Mouse (Mus musculus): ENCODE results near the gene Fam19a5. TPM values are rescaled to one million over a fixed set of nuclear protein-coding genes. Genes with fewer than 3 reads are reported as not detected.

Gene Fam19a5
- total RNA-seq, 1 experiment from 2014 or later: not detected

DNA sequence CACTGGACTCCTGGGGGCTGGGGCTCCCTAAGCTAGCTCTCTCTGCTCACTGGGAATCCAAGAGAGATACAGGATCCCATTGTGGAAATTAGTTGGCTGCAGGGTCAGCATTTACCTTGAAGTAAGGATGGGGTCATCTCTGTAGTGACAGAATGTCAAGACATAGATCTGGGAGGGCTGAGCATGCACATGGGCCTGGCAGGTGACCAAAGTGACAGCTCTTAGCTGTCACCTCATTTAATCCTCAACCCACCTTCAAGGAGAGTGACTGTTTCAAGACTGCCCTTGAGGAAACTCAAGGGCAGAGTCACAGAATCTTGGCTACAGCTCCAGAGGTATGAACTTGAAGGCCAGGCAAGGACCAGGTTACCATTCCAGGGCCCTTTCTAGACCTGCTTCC is 93.1 kb downstream of the Fam19a5 start:
- ATAC-seq (replicated peaks in 1 of 2; ENCODE audit: insufficient read depth in 1 of 2, low FRiP score in 2 of 2, low TSS enrichment in 1 of 2, low read depth in 1 of 2, poor library complexity in 2 of 2, severe bottlenecking in 2 of 2): no peak

DNA sequence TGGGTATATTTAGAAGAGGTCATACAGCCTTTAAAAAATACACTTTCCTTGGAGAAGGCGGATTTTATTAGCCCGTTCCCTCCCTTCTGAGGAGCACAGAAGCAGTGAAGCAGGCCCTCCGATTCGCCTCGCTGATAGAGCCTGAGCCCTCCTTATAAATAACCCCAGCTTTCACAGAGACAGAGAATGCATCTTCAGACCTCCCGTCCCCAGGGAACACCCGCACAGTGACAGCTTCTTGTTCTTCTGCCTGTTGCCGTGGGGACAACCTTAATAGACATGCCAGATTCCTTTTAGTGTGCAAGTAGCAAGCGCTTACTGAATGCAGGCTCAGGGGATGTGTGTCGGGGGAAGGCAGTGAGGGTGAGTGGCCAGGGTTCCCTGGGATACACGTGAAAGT is 94.2 kb downstream of the Fam19a5 start:
- ATAC-seq (replicated peaks in 1 of 2; ENCODE audit: insufficient read depth in 1 of 2, low FRiP score in 2 of 2, low TSS enrichment in 1 of 2, low read depth in 1 of 2, poor library complexity in 2 of 2, severe bottlenecking in 2 of 2): no peak

DNA sequence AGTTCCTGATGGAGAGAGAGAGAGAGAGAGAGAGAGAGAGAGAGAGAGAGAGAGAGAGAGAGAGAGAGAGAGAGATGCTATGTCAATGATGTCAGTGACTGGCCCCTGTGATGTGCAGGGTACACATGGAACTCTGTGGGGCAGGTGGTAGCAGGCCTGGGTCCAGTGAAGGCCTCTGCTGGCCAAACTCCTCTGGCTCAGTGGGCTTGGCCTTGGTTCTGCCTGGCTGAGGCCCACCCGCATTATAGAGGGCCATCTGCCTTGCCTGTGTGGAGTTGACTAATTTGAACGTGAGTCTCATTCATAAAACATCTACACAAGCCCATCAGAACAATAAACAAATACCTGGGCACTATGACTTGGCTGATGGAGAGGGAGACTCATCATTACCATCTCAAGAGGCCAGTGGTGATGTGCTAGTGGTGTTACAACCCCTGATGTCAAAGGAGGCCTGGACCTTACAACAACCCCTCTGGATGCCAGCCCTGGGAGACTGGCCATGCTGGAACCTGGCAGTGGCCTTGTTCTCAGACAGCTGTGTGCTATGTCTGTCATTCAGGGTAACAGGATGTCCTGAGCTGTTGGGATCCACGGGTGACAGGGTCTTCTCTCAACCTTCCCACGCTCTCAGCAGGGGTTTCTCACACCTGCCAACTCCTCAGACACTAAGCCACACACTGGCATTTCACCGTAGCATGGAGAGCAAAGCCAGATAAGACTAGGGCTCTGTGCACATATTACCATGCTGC is 102.4 kb downstream of the Fam19a5 start:
- ATAC-seq (replicated peaks in 1 of 2; ENCODE audit: insufficient read depth in 1 of 2, low FRiP score in 2 of 2, low TSS enrichment in 1 of 2, low read depth in 1 of 2, poor library complexity in 2 of 2, severe bottlenecking in 2 of 2): no peak

DNA sequence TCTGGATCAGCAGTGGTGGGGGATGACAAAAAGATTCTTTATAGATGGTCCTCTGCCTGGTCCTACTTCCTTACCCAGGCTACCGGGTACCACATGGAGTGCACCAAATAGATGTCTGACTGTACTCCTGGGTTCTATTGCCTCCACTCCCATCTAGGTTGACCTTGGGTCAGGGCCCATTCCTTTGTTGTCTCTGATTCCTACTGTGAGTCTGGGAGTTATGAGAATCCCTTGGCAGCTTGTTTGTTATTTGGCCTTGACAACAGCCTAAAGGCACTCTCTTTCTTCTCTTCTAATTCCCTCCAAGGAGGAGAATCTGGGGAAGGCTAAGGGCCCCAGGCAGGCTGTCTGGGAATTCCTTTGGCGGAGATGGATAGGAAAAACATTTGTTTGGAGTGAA is 105.6 kb downstream of the Fam19a5 start:
- ATAC-seq (replicated peaks in 1 of 2; ENCODE audit: insufficient read depth in 1 of 2, low FRiP score in 2 of 2, low TSS enrichment in 1 of 2, low read depth in 1 of 2, poor library complexity in 2 of 2, severe bottlenecking in 2 of 2): no peak

DNA sequence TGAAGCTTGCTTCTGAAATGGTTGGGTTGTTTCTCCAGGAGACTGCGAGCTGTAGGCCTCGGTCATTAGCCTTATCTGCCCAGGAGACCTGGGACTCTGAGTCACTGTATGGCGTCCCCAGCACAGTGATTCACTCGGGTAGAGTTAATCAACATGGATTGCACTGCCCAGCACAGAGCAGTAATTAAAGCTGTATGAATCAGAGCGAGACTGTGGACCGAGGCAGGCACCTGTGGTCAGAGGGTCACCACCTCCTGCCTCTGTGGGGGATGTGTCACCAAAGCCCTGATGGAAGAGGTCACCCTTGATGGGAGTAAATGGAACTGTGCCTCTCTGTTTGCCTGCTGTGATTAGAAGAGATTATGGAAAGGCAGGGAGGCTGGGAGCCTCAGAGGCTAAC is 110.5 kb downstream of the Fam19a5 start:
- ATAC-seq (replicated peaks in 1 of 2; ENCODE audit: insufficient read depth in 1 of 2, low FRiP score in 2 of 2, low TSS enrichment in 1 of 2, low read depth in 1 of 2, poor library complexity in 2 of 2, severe bottlenecking in 2 of 2): no peak

DNA sequence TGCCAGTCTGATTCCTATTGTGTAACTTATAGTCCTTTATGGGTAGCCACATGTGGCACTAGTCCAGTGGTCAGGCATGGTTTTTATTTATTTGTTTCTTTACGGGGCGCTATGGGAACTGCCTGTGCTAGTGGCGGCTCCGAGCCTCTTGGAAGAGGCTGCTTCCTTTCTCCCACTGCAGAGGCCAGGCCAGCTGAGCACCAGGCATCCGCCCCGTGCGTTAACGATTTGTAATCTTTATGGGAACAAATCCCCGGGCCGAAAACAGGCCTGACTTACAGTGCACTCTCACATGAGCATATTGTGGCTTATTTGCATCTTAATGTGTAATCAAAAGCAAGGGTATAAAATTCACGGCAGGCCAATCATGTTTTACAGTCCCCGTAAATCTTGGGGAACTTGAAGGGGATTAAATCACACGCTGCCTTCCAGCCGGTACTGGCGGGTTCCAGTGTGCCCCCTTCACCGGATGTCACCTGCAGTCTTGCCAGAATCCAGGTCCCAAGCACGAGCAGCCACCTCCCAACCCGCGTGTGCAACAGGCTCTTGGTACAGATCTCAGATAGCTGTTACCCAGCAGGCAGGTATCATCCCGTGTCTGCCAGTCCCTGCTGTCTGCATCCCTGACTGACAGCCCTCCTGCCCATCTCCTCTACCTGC is 112.5 kb downstream of the Fam19a5 start:
- ATAC-seq (replicated peaks in 1 of 2; ENCODE audit: insufficient read depth in 1 of 2, low FRiP score in 2 of 2, low TSS enrichment in 1 of 2, low read depth in 1 of 2, poor library complexity in 2 of 2, severe bottlenecking in 2 of 2): no peak

DNA sequence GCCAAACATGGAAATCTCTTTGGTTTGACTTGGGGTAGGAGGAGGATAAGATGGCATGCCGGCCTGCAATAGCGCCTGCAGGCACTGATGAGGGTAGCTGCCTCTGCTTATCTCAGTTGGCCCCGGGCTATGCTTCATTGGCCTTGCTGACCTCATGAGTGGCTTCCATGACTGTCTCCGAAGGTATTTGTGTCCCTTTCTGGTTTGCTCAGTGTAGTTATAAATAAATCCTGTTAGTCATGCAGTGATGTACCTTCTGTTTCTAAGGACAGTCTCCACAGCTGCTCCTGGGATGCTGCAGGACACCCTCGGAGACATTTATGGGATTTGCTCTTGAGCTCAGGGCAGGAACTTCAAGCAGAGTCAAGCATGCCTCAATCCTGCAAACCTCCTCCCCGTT is 115.6 kb downstream of the Fam19a5 start:
- ATAC-seq (replicated peaks in 1 of 2; ENCODE audit: insufficient read depth in 1 of 2, low FRiP score in 2 of 2, low TSS enrichment in 1 of 2, low read depth in 1 of 2, poor library complexity in 2 of 2, severe bottlenecking in 2 of 2): no peak

DNA sequence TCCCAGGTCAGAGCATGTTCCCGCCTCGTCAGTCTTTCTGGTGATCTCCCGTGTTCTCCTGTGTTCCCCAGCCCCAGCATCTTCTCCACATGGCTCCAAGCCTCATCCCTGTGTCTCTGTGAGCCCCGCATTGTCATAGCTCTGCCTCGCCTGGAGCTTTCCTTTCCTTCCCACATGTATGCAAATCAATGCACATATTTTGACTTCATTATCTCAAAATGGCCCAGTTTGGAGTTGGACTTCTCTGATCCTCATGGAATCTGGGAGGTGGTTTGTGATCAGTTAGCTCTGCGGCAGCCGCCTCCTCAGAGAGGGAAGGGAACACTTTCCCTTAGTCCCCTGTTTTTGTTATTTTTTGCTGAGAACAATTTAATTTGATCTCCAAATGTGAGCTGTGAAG is 117.9 kb downstream of the Fam19a5 start:
- no peak for ATAC-seq (replicated peaks in 1 of 2; ENCODE audit: insufficient read depth in 1 of 2, low FRiP score in 2 of 2, low TSS enrichment in 1 of 2, low read depth in 1 of 2, poor library complexity in 2 of 2, severe bottlenecking in 2 of 2)

DNA sequence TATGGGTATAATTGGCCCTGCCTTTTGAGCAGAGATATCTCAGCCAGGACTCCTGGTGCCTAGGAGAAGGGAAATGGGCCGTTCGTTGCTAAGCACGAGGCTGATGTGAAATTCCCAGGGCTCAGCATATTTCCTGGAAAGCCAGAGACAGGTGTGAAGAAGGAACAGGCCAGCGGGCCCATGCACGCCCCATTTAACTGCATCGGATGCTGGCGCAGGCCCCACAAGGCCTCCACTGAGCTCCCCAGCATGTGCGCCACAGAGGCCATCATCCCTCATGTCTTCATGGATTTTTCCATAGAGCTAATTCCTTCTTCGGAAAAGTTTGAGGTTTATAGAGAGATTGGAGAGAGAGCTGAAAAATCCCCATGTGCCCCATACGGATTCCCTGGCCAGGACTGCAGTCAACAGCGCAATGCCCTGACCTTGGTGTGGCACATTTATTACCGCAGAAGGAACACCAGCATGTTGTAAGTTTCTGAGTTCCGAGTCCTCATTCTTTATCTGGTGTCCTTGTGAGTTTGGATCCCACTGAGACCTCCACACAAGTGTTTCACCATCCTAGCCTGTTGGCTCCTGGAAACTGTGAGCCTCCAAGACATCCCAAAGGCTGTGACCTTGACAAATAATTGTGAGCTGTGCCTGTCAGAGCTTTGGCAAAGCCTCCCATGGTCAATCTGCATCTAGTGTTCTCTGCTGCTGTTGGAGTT is 122.1 kb downstream of the Fam19a5 start:
- ATAC-seq (replicated peaks in 1 of 2; ENCODE audit: insufficient read depth in 1 of 2, low FRiP score in 2 of 2, low TSS enrichment in 1 of 2, low read depth in 1 of 2, poor library complexity in 2 of 2, severe bottlenecking in 2 of 2): no peak

DNA sequence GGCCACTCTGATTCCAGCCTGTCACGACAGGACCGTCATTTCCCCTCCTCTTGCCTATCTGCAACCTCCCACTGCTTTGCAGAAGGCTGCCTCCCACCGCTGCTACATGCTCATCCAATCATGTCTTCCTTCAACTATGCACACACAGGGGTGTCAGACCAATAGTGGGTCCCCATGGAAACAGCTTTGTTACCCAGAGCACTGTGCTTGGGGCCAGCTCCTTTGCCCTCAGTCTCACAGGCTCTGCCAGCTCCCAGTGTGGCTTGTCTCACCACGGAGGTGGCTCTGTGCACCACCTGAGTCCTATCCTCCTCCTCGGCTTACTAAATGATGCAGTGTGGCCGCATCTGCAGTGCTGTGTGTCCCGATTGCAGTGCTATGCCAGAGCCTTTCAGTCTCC is 123.3 kb downstream of the Fam19a5 start:
- ATAC-seq (replicated peaks in 1 of 2; ENCODE audit: insufficient read depth in 1 of 2, low FRiP score in 2 of 2, low TSS enrichment in 1 of 2, low read depth in 1 of 2, poor library complexity in 2 of 2, severe bottlenecking in 2 of 2): no peak

DNA sequence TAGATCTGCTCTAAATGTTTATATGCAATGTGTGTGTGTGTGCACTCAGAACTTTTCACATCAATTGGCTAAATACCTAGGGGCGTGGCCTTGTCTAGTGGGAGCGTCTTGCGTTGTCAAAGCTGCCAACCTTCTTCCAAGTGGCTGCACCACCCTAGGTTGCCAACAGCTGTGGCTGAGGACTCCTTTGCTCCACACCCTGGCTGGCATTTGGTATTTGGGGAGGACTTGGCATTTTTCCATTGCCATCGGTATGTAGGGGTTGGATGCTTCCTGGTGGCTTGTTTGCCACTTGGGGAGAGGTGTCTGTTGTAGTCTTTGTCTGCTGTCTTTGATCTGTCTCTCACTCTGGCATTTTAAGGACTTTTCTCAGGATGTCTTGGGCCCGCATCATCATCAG is 124.0 kb downstream of the Fam19a5 start:
- no peak for ATAC-seq (replicated peaks in 1 of 2; ENCODE audit: insufficient read depth in 1 of 2, low FRiP score in 2 of 2, low TSS enrichment in 1 of 2, low read depth in 1 of 2, poor library complexity in 2 of 2, severe bottlenecking in 2 of 2)

DNA sequence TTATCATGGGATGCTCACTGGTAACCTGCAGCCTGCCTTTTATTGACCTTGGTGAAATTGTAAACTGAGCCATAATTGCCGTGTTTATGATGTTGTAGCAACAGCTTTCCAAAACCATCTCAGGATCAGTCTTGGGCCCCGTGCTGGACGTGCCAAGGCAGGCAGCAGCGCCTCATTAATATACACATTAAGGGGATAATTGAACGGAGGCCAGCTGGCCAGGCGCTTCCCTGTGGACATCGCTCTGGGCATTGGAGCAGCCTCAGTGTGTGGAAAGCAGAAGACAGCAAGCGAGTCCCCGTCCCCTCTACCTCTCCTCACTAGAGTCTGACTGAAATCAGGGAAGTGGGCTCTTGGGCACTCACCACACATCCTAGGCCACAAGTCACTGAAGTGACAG is 127.8 kb downstream of the Fam19a5 start:
- no peak for ATAC-seq (replicated peaks in 1 of 2; ENCODE audit: insufficient read depth in 1 of 2, low FRiP score in 2 of 2, low TSS enrichment in 1 of 2, low read depth in 1 of 2, poor library complexity in 2 of 2, severe bottlenecking in 2 of 2)

DNA sequence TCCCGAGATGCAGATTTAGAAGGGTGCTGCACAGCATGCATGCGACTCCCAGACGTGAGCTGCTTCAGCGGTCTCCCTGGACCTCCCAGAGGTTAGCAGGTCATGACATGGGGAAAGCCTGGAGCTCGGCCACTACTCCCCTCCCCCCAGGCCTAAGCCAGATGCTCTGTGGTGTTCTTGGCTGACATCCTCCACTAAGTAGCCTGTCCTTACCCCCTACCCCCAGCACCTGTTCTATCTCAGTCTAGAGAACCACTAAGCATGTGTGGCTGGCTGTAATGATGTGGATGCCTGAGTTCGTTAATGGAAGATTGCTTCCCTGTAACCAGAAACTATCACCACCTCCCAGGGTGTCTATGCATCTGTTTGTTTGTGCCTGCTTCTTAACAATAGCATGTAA is 134.6 kb downstream of the Fam19a5 start:
- no peak for ATAC-seq (replicated peaks in 1 of 2; ENCODE audit: insufficient read depth in 1 of 2, low FRiP score in 2 of 2, low TSS enrichment in 1 of 2, low read depth in 1 of 2, poor library complexity in 2 of 2, severe bottlenecking in 2 of 2)

DNA sequence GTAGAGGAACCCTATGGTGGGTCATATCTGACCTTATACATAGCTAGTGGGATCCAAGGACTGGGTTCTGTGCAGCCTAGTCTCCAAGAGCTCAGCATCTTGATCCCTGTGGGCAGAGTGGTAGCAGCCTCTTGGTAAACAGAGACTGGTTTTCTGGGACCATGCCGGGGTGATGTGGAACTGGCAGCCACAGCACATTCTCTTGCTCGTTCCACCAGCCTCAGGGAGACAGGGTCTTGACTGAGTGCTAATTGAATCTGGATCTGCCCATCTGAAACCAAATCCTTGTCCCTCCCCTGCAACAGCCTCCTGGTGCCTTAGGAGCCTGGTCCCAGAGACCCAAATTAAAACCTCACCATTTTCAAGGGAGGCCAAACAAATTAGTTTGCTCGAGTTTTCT is 138.3 kb downstream of the Fam19a5 start:
- ATAC-seq (replicated peaks in 1 of 2; ENCODE audit: insufficient read depth in 1 of 2, low FRiP score in 2 of 2, low TSS enrichment in 1 of 2, low read depth in 1 of 2, poor library complexity in 2 of 2, severe bottlenecking in 2 of 2): no peak

DNA sequence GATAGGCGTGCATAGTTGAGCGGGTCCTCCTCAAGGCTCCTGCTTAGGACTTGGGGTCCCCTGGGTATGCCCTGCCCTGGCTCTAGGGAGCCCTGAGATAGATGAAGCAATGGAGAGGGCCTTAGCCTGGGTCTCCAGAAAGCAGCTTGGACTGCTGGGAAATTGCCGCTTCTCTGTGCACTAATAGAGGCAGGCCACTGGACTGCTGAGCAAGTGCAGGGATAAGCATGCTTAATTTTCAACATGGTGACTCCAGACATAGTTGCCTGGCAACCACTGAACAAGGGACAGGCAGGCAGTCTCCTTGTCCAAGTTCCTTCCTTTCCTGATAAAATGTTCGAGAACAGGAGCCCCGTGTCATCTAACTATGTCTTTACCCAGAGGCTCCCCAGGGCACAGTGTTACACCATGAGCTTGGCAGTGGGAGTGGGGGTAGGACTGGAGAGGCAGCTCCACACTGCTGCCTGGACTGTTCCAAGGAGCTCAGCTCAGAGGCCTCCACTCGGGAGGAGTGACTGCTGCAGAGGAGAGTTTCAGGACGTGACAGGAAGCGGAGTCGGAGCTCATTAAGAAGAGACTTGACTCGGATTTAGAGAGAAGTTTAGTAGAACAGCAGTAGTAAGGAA is 142.4 kb downstream of the Fam19a5 start:
- ATAC-seq (replicated peaks in 1 of 2; ENCODE audit: insufficient read depth in 1 of 2, low FRiP score in 2 of 2, low TSS enrichment in 1 of 2, low read depth in 1 of 2, poor library complexity in 2 of 2, severe bottlenecking in 2 of 2): no peak

DNA sequence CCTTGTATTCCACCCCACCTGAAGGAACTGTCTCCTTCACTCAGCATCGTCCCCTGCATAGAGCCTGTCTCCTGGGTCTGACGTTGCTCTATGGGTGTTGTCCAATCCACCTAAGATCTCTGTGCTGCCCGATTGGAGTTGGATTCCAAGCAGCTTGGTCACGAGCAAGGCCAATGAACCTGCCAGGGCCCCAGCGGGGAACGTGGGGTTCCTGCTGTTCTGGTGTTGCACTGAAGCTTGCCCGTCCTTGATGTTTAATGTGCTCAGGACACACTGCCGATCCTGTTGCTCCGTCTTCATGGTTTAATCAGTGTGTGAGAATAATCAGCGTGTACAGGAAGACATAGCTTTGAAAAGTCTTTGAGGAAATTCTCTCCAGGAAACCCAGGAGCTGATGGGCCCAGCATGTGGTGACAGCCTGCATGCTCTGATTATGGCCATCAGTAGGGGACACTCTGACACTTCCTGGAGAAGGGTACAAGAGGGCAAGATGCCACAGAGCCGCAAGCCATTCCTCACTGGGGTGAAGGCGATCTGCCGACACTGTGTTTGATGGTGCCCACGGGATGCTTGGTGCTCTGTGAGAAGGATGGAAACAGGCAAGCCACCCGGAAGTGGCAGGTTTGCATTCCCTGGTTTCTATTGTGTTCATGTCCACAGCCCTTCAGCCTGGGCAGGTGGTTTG is 147.3 kb downstream of the Fam19a5 start:
- no peak for ATAC-seq (replicated peaks in 1 of 2; ENCODE audit: insufficient read depth in 1 of 2, low FRiP score in 2 of 2, low TSS enrichment in 1 of 2, low read depth in 1 of 2, poor library complexity in 2 of 2, severe bottlenecking in 2 of 2)

DNA sequence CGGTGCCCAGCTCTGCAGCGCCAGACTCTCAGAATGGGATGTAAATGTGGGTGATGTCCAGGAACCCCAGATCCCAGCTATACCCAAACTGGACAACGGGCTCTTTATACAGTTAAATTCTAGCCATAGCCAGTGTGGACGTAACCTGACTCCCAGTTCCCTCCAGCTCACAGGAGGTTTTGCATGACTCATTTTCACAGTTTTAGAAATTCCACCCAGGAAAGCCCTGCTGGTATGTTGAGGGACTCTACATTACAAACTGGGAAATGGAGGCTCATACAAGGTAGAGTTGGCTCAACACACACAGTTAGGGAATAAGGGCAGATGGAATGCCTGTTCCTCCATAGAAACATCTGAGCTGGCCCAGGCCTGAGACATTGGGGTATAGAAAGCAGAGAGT is 147.9 kb downstream of the Fam19a5 start:
- ATAC-seq (replicated peaks in 1 of 2; ENCODE audit: insufficient read depth in 1 of 2, low FRiP score in 2 of 2, low TSS enrichment in 1 of 2, low read depth in 1 of 2, poor library complexity in 2 of 2, severe bottlenecking in 2 of 2): no peak

DNA sequence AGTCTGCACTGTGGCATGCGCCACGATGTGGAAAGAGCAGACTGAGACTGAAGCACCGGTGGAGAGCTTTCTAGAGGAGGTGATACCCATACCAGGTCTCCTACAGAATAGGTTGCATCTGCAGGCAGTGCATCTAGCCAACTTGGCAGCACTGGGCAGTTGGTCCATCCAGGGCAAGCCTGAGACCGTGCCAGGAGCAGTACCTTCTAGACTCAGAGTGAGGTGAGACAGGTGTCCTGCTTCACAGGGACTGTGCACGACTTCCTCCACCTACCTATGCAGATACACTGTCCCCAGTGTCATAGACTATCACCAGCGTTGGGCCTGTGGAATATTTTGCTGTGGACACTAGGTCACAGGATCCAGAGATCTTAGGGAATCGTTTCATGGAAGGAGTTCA is 148.3 kb downstream of the Fam19a5 start:
- ATAC-seq (replicated peaks in 1 of 2; ENCODE audit: insufficient read depth in 1 of 2, low FRiP score in 2 of 2, low TSS enrichment in 1 of 2, low read depth in 1 of 2, poor library complexity in 2 of 2, severe bottlenecking in 2 of 2): no peak

All from hematopoietic stem cell, adult 5-6 weeks (primary cell).